In genomic region chr7:105751491-105752433, GRCm38 (mm10) we compare ENCODE assay signal across 8 mouse cellular contexts. TPM values are rescaled to one million over a fixed set of nuclear protein-coding genes. Genes with fewer than 3 reads are reported as not detected.
DNase-seq lines count a peak whose midpoint lies in the region; ATAC-seq lines count a peak whose summit lies in the region.

Gene Tpp1 (minus strand): TSS chr7:105752235.

- peak within 1 kb of the TSS; percentile 23; the same call in 1 of the 2 replicates for H3K27ac ChIP-seq in intestine, embryonic 14.5 days (ENCODE audit: low read depth)

- peak within 1 kb of the TSS; percentile 79 for H3K4me2 ChIP-seq in intestine, embryonic 14.5 days (ENCODE audit: low read length)

- H3K27me3 ChIP-seq in intestine, embryonic 14.5 days (replicated peaks; ENCODE audit: control insufficient read depth, insufficient read depth, low read length): no peaks in the 10 kb centered on the region

- peaks cover 5% of the 10 kb centered on the region; the same call in 1 of the 2 replicates for H3K4me1 ChIP-seq in intestine, embryonic 14.5 days (replicated peaks; ENCODE audit: control insufficient read depth, insufficient read depth, low read length)

- intact Hi-C loops in left cerebral cortex, postnatal 14 days (cut with DNase I): loop anchor here (5.0 kb wide), 1 partner anchor 114 kb away; no protein-coding TSS in a partner anchor

- 18% methylated on average over 20 of the region's 20 CpGs for WGBS in intestine, embryonic 14.5 days

- no peaks in the 10 kb centered on the region for H3K9me3 ChIP-seq in intestine, embryonic 14.5 days (ENCODE audit: control insufficient read depth, low read length)

- peak within 1 kb of the TSS; percentile 65 for H3K4me3 ChIP-seq in intestine, embryonic 14.5 days (ENCODE audit: low read depth, low read length)

- DNase-seq in adrenal gland, adult (ENCODE audit: inconsistent age in 2 of 2, low spot score in 1 of 2): peak; percentile 92 to 98
- peak; percentile 97 for DNase-seq in embryo, embryonic 10.5 days (ENCODE audit: low spot score)
- DNase-seq in gastrocnemius, postnatal 25 days: peak; percentile 88
- peak; percentile 94 for DNase-seq in intestine, embryonic 14.5 days (ENCODE audit: low spot score)
- peak; percentile 94 to 98 for DNase-seq in left cerebral cortex, postnatal 14 days (ENCODE audit: low spot score in 2 of 2)
- DNase-seq in mesoderm, embryonic 11.5 days (ENCODE audit: low read depth, low spot score): peak; percentile 93
- peak; percentile 93 to 96 for DNase-seq in right cerebral cortex, postnatal 36 days (ENCODE audit: low spot score in 2 of 2)
- DNase-seq in yolk sac, embryonic 10.5 days (ENCODE audit: low spot score): peak; percentile 92

- H3K9ac ChIP-seq in intestine, embryonic 14.5 days (ENCODE audit: low read length): peak within 1 kb of the TSS; percentile 66

- peak; percentile 90 for ATAC-seq in intestine, embryonic 14.5 days (replicated peaks; ENCODE audit: low FRiP score, low TSS enrichment, low read depth)

- H3K36me3 ChIP-seq in intestine, embryonic 14.5 days (ENCODE audit: control insufficient read depth, insufficient read depth, low read length): peaks cover 56% of the 10 kb centered on the region

RNA-seq across cellular contexts. Expression of gene Tpp1, which starts in this region (rescaled TPM):
- total RNA-seq in gastrocnemius, postnatal 25 days (2021): 10 to 100 TPM; 37.5 to 38.7 TPM
- 74.1 and 85.8 TPM in 2 replicates for polyA plus RNA-seq in intestine, embryonic 14.5 days (2014; fragmentation: Nextera tagmentation; extraction: Ambion mirVana)
- 10 to 100 TPM; 43.8 to 46.5 TPM for total RNA-seq in left cerebral cortex, postnatal 14 days (2021)

Comparison
In these comparisons a context has a peak if more than half of its experiments do, and no peak if none do; other contexts are left out.
1. Peak in every context shown above with its lines: DNase-seq, ATAC-seq, H3K4me3 ChIP-seq and H3K27ac ChIP-seq.